Mouse (Mus musculus) liver, embryonic 14.5 days (tissue): ENCODE measurements around the gene Dohh. TPM values are rescaled to one million over a fixed set of nuclear protein-coding genes. Genes with fewer than 3 reads are reported as not detected.

Experiments used
- ATAC-seq: fragments of 200-750 bp; cut with Nextera tagmentation; 2 replicates; pipeline ENCODE4 v1.8.0; 2017; ENCODE audit warnings: moderate number of reproducible peaks, mild to moderate bottlenecking, moderate library complexity; ENCODE audit not compliant: insufficient read depth
- DNase-seq, 3 experiments: peaks; one replicate each; pipeline ENCODE4 v3.0.0-alpha.2; 2012 to 2013; ENCODE audit warnings: low read depth in 3 of 3, low spot score in 3 of 3
- H3K27ac ChIP-seq: fragments of 300-500 bp; sonication (generic); 2 replicates; pipeline ENCODE4 v1.5.1; 2014; ENCODE audit warnings: moderate library complexity, mild to moderate bottlenecking, control low read depth, inconsistent platforms
- H3K27me3 ChIP-seq: fragments of 300-500 bp; sonication (generic); 2 replicates; pipeline ENCODE4 v1.6.1; 2014; ENCODE audit warnings: mild to moderate bottlenecking, low read length, moderate library complexity; ENCODE audit not compliant: control insufficient read depth, insufficient read depth
- H3K36me3 ChIP-seq: fragments of 300-500 bp; sonication (generic); replicated peaks from 2 replicates; pipeline ENCODE4 v1.6.1; 2014; ENCODE audit warnings: low read depth; ENCODE audit not compliant: control insufficient read depth, insufficient read depth
- H3K4me1 ChIP-seq, 2 experiments: fragments of 200-500 bp in 1 of 2; fragments of 300-500 bp in 1 of 2; sonication (generic) in 1 of 2; replicated peaks; 2 replicates each; pipeline ENCODE4 v1.6.1; 2012 to 2014; ENCODE audit warnings: antibody characterized with exemption in 1 of 2, inconsistent platforms in 1 of 2, low read length in 1 of 2; ENCODE audit not compliant: control insufficient read depth in 2 of 2, insufficient read depth in 2 of 2
- H3K4me2 ChIP-seq: fragments of 300-500 bp; sonication (generic); 2 replicates; pipeline ENCODE4 v1.6.1; 2014; ENCODE audit warnings: low read depth, mild to moderate bottlenecking, control low read depth, moderate library complexity
- H3K4me3 ChIP-seq, 2 experiments: fragments of 200-500 bp in 1 of 2; fragments of 300-500 bp in 1 of 2; sonication (generic) in 1 of 2; 2 replicates each; pipeline ENCODE4 v1.5.1; 2012 to 2014; ENCODE audit warnings: low read depth in 2 of 2, low read length in 2 of 2, mild to moderate bottlenecking in 2 of 2, control low read depth in 1 of 2, inconsistent platforms in 1 of 2, moderate library complexity in 1 of 2; ENCODE audit not compliant: insufficient read depth in 1 of 2
- H3K9ac ChIP-seq: fragments of 300-500 bp; sonication (generic); replicated peaks from 2 replicates; pipeline ENCODE4 v1.6.1; 2014; ENCODE audit warnings: mild to moderate bottlenecking, control low read depth, moderate library complexity
- H3K9me3 ChIP-seq: fragments of 300-500 bp; sonication (generic); 2 replicates; pipeline ENCODE4 v1.6.1; 2016; ENCODE audit warnings: low read length, mixed read lengths; ENCODE audit not compliant: control insufficient read depth
- CTCF ChIP-seq: IDR thresholded peaks from 2 replicates; pipeline ENCODE4 v1.5.1; 2016; ENCODE audit warnings: antibody characterized with exemption, low read depth, control low read depth
- EP300 ChIP-seq: IDR thresholded peaks from 2 replicates; pipeline ENCODE4 v1.6.1; 2016; ENCODE audit warnings: antibody characterized with exemption, low read depth
- WGBS: fragments of 180-500 bp; shearing (Covaris S2); extraction: QIAGEN DNeasy Blood & Tissue Kit; methylation state at CpG from one replicate; pipeline ENCODE4 v1.1.7; 2014; ENCODE audit not compliant: insufficient replicate concordance; 5-methylcytosine and 5-hydroxymethylcytosine counted together
- polyA plus RNA-seq, 2 experiments: library from polyadenylated mRNA; depleted of rRNA in 1 of 2; stranded (reverse) in 1 of 2; unstranded in 1 of 2; fragments of >200 nt; fragmentation: Nextera tagmentation in 1 of 2; extraction: Ambion mirVana in 1 of 2; gene quantifications; 2 replicates each; pipeline versions ENCODE4 v1.2.1 to v1.2.3; 2012 to 2014

The Dohh gene
- polyA plus RNA-seq, 2 experiments = 29.8 to 35.0 TPM

DNA sequence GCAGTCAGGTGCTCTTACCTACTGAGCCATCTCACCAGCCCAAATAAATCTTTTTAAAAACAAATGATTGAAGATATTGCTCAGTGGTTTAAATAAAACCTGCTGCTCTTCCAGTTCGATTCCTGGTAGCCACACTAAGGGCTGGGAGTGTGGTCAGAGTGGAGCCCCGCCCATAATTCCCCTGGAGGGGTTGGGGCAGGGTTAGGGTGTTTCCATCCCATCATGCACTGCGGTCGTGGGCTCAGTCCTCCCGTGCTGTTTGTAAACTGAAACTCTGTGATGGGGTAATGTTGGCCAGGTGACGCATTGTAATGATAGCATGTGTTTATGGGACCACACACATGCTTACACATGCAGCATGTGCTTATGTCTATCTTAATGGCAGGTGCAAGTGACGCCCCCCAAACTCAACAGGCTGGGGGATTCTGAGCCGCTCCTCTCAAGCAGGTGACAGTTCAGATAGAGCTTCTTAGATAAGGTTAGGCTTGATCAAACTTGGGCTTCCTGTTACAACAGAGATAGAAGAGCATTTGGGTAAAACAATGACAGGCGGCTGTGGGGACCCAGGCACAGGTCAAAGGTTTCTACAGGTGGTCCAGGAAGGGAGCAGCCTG lies 32.4 kb upstream of the Dohh start:
- H3K27ac ChIP-seq = peak overlapping the region; percentile 76
- H3K9me3 ChIP-seq = no peaks in the 10 kb centered on the region
- ATAC-seq (peak; percentile 27; the same call in 1 of the 2 replicates), DNase-seq (peak; percentile 77 to 79 (median 79))
- H3K4me1 ChIP-seq = peaks cover 44 to 47% of the 10 kb centered on the region in 2 experiments
- TF ChIP-seq CTCF = no peak
- peak; percentile 26; the same call in 1 of the 2 replicates for TF ChIP-seq EP300
- H3K4me3 ChIP-seq = peak overlapping the region; percentile 43 to 59
- peak overlapping the region; percentile 74 for H3K4me2 ChIP-seq
- H3K27me3 ChIP-seq = no peaks in the 10 kb centered on the region
- H3K9ac ChIP-seq = peak overlapping the region; percentile 62
- H3K36me3 ChIP-seq = peaks cover 4% of the 10 kb centered on the region
- WGBS = 2% methylated on average over 9 of the region's 9 CpGs

GRCm38 (mm10) chr10:81354738-81355477 lies 29.3 kb upstream of the Dohh start:
- 65% methylated on average over 9 of the region's 9 CpGs for WGBS
- DNase-seq (no peak), ATAC-seq (no peak)
- Histone ChIP-seq H3K27ac (no peak overlapping the region), H3K27me3 (no peaks in the 10 kb centered on the region), H3K9ac (no peak overlapping the region), H3K4me2 (no peak overlapping the region), H3K4me3 (no peak overlapping the region), H3K4me1 (peaks cover 40 to 44% of the 10 kb centered on the region in 2 experiments), H3K9me3 (no peaks in the 10 kb centered on the region), H3K36me3 (no peaks in the 10 kb centered on the region)
- TF ChIP-seq CTCF (no peak), EP300 (no peak)

GRCm38 (mm10) chr10:81355533-81355932 lies 28.7 kb upstream of the Dohh start:
- Histone ChIP-seq H3K4me2 (no peak overlapping the region), H3K27ac (no peak overlapping the region), H3K4me3 (no peak overlapping the region), H3K27me3 (no peaks in the 10 kb centered on the region), H3K36me3 (no peaks in the 10 kb centered on the region; the same call in 1 of the 2 replicates), H3K9ac (no peak overlapping the region), H3K9me3 (no peaks in the 10 kb centered on the region), H3K4me1 (peaks cover 41 to 50% of the 10 kb centered on the region in 2 experiments)
- DNase-seq (no peak), ATAC-seq (no peak)
- WGBS = 54% methylated on average over 4 of the region's 4 CpGs
- TF ChIP-seq CTCF = no peak
- no peak for TF ChIP-seq EP300

- peak overlapping the region; percentile 63 for H3K27ac ChIP-seq
- H3K4me1 ChIP-seq = peaks cover 43 to 51% of the 10 kb centered on the region in 2 experiments
- peak overlapping the region; percentile 77 for H3K9ac ChIP-seq
- peak overlapping the region; percentile 82 for H3K4me2 ChIP-seq
- 24% methylated on average over 12 of the region's 12 CpGs for WGBS
- H3K9me3 ChIP-seq = no peaks in the 10 kb centered on the region
- H3K27me3 ChIP-seq = no peaks in the 10 kb centered on the region
- H3K4me3 ChIP-seq = peak overlapping the region; percentile 54 to 64
- ATAC-seq (no peak), DNase-seq (no peak)
- H3K36me3 ChIP-seq = peaks cover 7% of the 10 kb centered on the region
- TF ChIP-seq CTCF (no peak), EP300 (no peak)
These were observed 27.8 kb upstream of the Dohh start for GRCm38 (mm10) chr10:81356352-81356990.
